Mouse (Mus musculus) liver, postnatal 0 days (tissue): ENCODE data around the gene 4930579F01Rik.

ENCODE experiments used
- CTCF ChIP-seq: sonication (generic); IDR thresholded peaks from 2 replicates; pipeline ENCODE4 v1.5.1; 2016; ENCODE audit warnings: antibody characterized with exemption, low read depth
- EP300 ChIP-seq: IDR thresholded peaks from 2 replicates; pipeline ENCODE4 v1.6.1; 2016; ENCODE audit warnings: antibody characterized with exemption, low read depth, mild to moderate bottlenecking

- TF ChIP-seq CTCF = no peak
- TF ChIP-seq EP300 = no peak
These were observed 5.1 kb upstream of the 4930579F01Rik start for GRCm38 (mm10) chr3:138198722-138199068.
